Mouse (Mus musculus) liver, embryonic 15.5 days (tissue): ENCODE measurements around the gene Zfyve27. TPM values are rescaled to one million over a fixed set of nuclear protein-coding genes. Genes with fewer than 3 reads are reported as not detected.

Experiments used
- ATAC-seq: fragments of 200-750 bp; cut with Nextera tagmentation; 2 replicates; pipeline ENCODE4 v1.8.0; 2017; ENCODE audit warnings: moderate number of reproducible peaks, mild to moderate bottlenecking, moderate library complexity; ENCODE audit not compliant: insufficient read depth
- H3K27ac ChIP-seq: fragments of 300-500 bp; sonication (generic); replicated peaks from 2 replicates; pipeline ENCODE4 v1.5.1; 2015; ENCODE audit warnings: mild to moderate bottlenecking, inconsistent platforms
- H3K27me3 ChIP-seq: fragments of 300-500 bp; sonication (generic); 2 replicates; pipeline ENCODE4 v1.6.1; 2015; ENCODE audit warnings: mild to moderate bottlenecking, inconsistent platforms
- H3K36me3 ChIP-seq: fragments of 300-500 bp; sonication (generic); replicated peaks from 2 replicates; pipeline ENCODE4 v1.6.1; 2015; ENCODE audit warnings: moderate library complexity, mild to moderate bottlenecking, inconsistent platforms
- H3K4me1 ChIP-seq: fragments of 300-500 bp; sonication (generic); replicated peaks from 2 replicates; pipeline ENCODE4 v1.6.1; 2015; ENCODE audit warnings: inconsistent platforms
- H3K4me2 ChIP-seq: fragments of 300-500 bp; sonication (generic); 2 replicates; pipeline ENCODE4 v1.6.1; 2015; ENCODE audit warnings: moderate library complexity, mild to moderate bottlenecking, inconsistent platforms
- H3K4me3 ChIP-seq: fragments of 300-500 bp; sonication (generic); replicated peaks from 2 replicates; pipeline ENCODE4 v1.5.1; 2015; ENCODE audit warnings: mild to moderate bottlenecking, inconsistent platforms
- H3K9ac ChIP-seq: fragments of 300-500 bp; sonication (generic); 2 replicates; pipeline ENCODE4 v1.6.1; 2015; ENCODE audit warnings: moderate library complexity, mild to moderate bottlenecking, inconsistent platforms
- H3K9me3 ChIP-seq: fragments of 300-500 bp; sonication (generic); replicated peaks from 2 replicates; pipeline ENCODE4 v1.6.1; 2016; ENCODE audit warnings: inconsistent platforms
- WGBS: fragments of 180-500 bp; shearing (Covaris S2); methylation state at CpG from one replicate; pipeline ENCODE4 v1.1.7; 2015; ENCODE audit warnings: mixed read lengths; ENCODE audit not compliant: insufficient replicate concordance; 5-methylcytosine and 5-hydroxymethylcytosine counted together
- polyA plus RNA-seq: library from polyadenylated mRNA; unstranded; fragments of >200 nt; fragmentation: Nextera tagmentation; extraction: Ambion mirVana; gene quantifications from 2 replicates; pipeline ENCODE4 v1.2.1, GENCODE M21; 2015

The Zfyve27 gene
- polyA plus RNA-seq, 1 experiment from 2014 or later = 8.8 TPM

- Histone ChIP-seq H3K27me3 (no peaks in the 10 kb centered on the region; the same call in 1 of the 2 replicates), H3K4me3 (no peak overlapping the region), H3K27ac (no peak overlapping the region), H3K4me2 (no peak overlapping the region), H3K36me3 (no peaks in the 10 kb centered on the region), H3K4me1 (no peaks in the 10 kb centered on the region), H3K9me3 (no peaks in the 10 kb centered on the region), H3K9ac (no peak overlapping the region)
- 40% methylated on average over 7 of the region's 7 CpGs for WGBS
- no peak for ATAC-seq
Measured at GRCm38 (mm10) chr19:42238341-42238715, 74.6 kb downstream of the Zfyve27 start.

- WGBS = 58% methylated on average over 8 of the region's 8 CpGs
- Histone ChIP-seq H3K27me3 (no peaks in the 10 kb centered on the region; the same call in 1 of the 2 replicates), H3K27ac (no peak overlapping the region), H3K9ac (no peak overlapping the region), H3K4me3 (no peak overlapping the region), H3K4me1 (no peaks in the 10 kb centered on the region), H3K4me2 (no peak overlapping the region), H3K9me3 (no peaks in the 10 kb centered on the region), H3K36me3 (no peaks in the 10 kb centered on the region)
- no peak for ATAC-seq
Measured at GRCm38 (mm10) chr19:42240881-42241280, 77.1 kb downstream of the Zfyve27 start.

GRCm38 (mm10) chr19:42243401-42243800, 79.7 kb downstream of the Zfyve27 start:
- H3K9me3 ChIP-seq = no peaks in the 10 kb centered on the region
- H3K4me2 ChIP-seq = no peak overlapping the region
- H3K36me3 ChIP-seq = no peaks in the 10 kb centered on the region
- 40% methylated on average over 3 of the region's 3 CpGs for WGBS
- no peak overlapping the region for H3K4me3 ChIP-seq
- no peaks in the 10 kb centered on the region for H3K4me1 ChIP-seq
- H3K27me3 ChIP-seq = no peaks in the 10 kb centered on the region
- ATAC-seq = no peak
- H3K27ac ChIP-seq = no peak overlapping the region
- H3K9ac ChIP-seq = no peak overlapping the region

Other genes with a start within 250 kb of the Zfyve27 start
- gene Exosc1, start 230.5 kb upstream of the Zfyve27 start, polyA plus RNA-seq = 29.2 and 31.4 TPM in 2 replicates
- gene Zdhhc16, start 230.5 kb upstream of the Zfyve27 start, polyA plus RNA-seq = 33.7 and 39.6 TPM in 2 replicates
- 10.1 and 10.3 TPM in 2 replicates for gene Mms19, start 182.8 kb upstream of the Zfyve27 start, polyA plus RNA-seq
- 5.2 and 6.3 TPM in 2 replicates for gene Ubtd1, start 182.2 kb upstream of the Zfyve27 start, polyA plus RNA-seq
- gene Ankrd2, start 128.0 kb upstream of the Zfyve27 start, polyA plus RNA-seq = 0.17 and 0.21 TPM in 2 replicates
- gene Hoga1, start 118.3 kb upstream of the Zfyve27 start, polyA plus RNA-seq = 50.6 and 59.0 TPM in 2 replicates
- 0.22 and 0.26 TPM in 2 replicates for gene 4933411K16Rik, start 111.7 kb upstream of the Zfyve27 start, polyA plus RNA-seq
- 1.4 TPM in 2 replicates for gene Morn4, start 77.6 kb upstream of the Zfyve27 start, polyA plus RNA-seq
- gene Pi4k2a, start 73.5 kb upstream of the Zfyve27 start, polyA plus RNA-seq = 10.5 and 11.1 TPM in 2 replicates
- 19.9 and 25.0 TPM in 2 replicates for gene Avpi1, start 34.9 kb upstream of the Zfyve27 start, polyA plus RNA-seq
- 3.2 and 4.7 TPM in 2 replicates for gene Marveld1, start 16.6 kb upstream of the Zfyve27 start, polyA plus RNA-seq
- gene Sfrp5, start 38.3 kb downstream of the Zfyve27 start, polyA plus RNA-seq = 0.12 TPM in 1 of 2 replicates, not detected in the other
- gene Golga7b, start 83.6 kb downstream of the Zfyve27 start, polyA plus RNA-seq = 0.05 TPM in 1 of 2 replicates, not detected in the other